Mouse (Mus musculus): Measurements from ENCODE around the gene Dock9.

Dock9 gene

DNA sequence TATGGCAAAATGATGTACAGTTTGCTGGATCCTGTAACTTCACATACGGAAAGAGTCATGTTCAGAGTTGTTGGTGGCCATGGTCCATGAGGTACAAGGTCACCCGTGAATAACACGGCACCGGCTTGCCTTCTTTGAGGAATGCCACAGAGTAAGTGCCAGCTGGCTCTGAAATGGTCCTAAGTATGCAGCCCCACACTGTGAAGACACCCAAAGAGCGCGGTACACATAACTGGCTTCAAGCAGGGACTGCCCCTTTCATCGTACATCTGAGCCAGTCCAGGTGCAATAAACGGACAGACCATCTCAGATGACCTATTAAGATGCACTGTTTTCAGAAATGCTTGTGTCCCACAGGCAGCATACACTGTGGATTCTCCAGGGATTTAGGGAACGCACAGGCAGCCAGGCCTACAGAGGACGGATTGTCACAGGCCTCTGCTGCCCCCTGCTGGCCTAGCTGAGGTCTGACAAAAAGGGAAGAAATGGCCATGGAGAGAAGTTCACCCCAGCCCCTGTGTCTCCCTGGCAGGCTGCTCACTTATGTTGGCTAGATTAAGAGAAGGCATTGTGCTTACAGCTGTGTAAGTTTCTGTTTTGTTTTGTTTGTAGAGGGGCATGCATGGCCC, 208.4 kb downstream of the Dock9 start:
- peak; percentile 83 to 87 for DNase-seq (ENCODE audit: low spot score in 2 of 2)

GRCm38 (mm10) chr14:121588451-121588850, 209.2 kb downstream of the Dock9 start:
- DNase-seq (ENCODE audit: low spot score in 2 of 2), result no peak

GRCm38 (mm10) chr14:121585906-121586765, 211.5 kb downstream of the Dock9 start:
- DNase-seq (ENCODE audit: low spot score in 2 of 2), result no peak

DNA sequence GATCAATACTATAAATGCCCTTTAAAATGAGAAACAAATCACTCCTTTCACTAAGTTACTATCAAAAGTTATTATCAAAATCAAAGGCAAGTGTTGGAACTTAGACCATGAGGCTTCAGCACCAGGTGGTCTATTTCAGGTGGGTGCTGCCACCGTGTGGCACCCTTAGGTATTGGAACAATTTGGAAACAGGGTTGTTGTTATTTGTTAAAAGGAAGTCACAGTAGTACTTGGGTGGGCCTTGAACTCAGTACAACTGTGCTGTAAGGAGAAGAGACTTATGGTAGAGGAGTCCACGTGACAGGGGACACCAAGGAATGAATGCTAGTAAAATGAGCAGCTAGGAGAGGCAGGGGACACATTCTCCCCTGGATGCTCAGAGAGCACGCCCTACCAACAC, 218.6 kb downstream of the Dock9 start:
- DNase-seq (ENCODE audit: low spot score in 2 of 2), result peak in 1 of 2 experiments; percentile 74

- DNase-seq (ENCODE audit: low spot score in 2 of 2), result no peak
Observed at GRCm38 (mm10) chr14:121573391-121573790, 224.2 kb downstream of the Dock9 start.

GRCm38 (mm10) chr14:121566794-121567201, 230.8 kb downstream of the Dock9 start:
- peak; percentile 66 to 76 for DNase-seq (ENCODE audit: low spot score in 2 of 2)

GRCm38 (mm10) chr14:121565930-121566329, 231.7 kb downstream of the Dock9 start:
- no peak for DNase-seq (ENCODE audit: low spot score in 2 of 2)

DNA sequence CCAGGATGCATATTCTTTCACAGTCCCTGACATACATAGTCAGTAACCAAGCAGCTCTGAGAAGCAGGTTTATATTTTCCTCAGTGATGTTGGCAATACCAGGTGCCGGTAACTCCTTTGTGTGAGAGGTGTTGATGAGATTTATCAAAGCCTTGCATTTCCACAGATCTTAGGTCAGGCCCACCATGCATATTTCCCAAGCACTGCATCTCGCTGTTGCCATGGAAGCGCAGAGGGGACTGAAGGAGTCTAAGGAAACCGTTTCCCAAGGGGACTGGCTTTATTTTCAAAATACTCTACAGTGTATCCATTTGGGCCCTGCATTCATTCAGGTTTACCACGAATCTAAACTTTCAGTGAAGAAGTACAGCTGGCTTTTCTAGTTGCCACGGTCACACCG, 233.0 kb downstream of the Dock9 start:
- DNase-seq (ENCODE audit: low spot score in 2 of 2), result no peak

- no peak for DNase-seq (ENCODE audit: low spot score in 2 of 2)
Observed at GRCm38 (mm10) chr14:121563954-121564353, 233.7 kb downstream of the Dock9 start.

DNA sequence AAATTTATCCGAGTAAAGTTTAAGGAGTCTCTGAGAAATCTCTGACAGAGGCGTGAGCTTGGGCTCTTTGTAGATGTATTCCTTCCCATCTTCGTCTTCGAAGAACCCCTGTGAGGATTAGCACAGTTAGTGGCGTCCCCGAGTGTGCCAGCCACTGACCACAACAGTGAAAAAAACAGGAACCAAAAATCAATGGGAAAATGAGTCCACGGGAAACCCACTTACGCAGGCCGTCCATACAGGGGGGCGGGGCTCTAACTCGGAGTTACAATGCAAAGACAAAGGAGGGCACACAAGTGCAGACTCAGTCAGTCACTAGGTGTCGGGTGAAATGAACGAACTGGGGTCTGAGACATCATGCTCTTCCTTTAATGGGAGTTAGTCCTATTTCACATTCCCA, 238.6 kb downstream of the Dock9 start:
- no peak for DNase-seq (ENCODE audit: low spot score in 2 of 2)

DNA sequence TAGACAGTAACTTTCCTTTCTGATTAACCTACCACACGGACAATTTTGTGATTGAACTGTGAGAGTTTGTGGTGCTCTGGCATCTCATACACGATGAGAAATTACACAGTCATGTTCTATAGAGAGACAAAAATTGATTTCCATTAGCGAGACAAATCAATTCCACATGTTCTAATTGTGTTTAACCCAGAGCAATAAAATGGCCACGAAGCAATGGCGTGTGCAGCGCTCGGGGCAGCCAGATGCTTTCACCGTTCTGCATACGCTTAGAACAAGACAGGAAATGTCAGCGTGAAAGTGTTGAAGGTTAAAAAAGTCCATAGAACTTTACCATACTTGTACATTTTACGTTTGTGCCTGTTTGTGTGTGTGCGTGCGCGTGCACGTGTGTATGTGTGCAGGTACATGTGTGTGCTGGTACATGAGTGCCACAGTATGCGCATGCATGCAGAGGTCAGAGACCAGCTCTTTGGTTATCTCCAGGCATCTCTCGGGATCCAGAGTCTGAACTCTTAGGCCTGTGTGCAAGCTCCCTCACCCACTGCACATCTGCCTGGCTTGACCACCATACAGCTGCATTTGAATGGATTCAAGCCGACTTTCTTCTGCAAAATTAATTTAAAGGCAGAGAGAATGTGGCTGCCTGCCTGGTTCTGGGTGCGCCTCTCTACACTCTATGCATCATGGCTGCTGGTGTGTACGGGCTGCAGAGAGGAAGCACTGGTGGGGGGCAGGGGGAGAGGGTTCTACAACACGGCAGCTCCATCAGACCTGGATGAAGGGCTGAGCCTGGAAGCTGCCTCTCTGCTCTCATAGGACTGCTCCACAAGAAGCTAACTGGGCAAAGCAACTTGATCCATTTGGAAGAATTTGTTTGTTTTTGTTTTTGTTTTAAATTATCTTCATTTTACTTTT, 241.0 kb downstream of the Dock9 start:
- DNase-seq (ENCODE audit: low spot score in 2 of 2), result no peak

DNA sequence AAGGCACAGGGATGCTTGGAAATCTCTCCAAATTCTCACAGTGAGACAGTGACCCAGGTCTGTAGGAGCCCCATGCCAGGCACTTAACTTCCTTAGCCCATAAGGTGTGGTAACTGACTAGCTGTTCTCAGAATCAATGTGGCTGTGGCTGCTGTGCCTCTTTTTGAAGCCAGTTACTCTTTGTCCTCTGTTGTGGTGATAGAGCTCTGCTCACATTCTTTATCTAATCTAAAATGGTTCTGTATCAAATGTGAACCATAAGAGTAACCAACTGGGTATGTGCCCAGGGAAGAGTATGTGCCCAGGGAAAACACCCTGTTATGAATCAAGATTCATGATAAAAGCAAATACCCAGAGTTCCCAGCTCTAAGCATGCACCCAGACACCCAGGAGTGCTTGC, 243.9 kb downstream of the Dock9 start:
- no peak for DNase-seq (ENCODE audit: low spot score in 2 of 2)

GRCm38 (mm10) chr14:121552586-121552985, 245.1 kb downstream of the Dock9 start:
- DNase-seq (ENCODE audit: low spot score in 2 of 2), result no peak

DNA sequence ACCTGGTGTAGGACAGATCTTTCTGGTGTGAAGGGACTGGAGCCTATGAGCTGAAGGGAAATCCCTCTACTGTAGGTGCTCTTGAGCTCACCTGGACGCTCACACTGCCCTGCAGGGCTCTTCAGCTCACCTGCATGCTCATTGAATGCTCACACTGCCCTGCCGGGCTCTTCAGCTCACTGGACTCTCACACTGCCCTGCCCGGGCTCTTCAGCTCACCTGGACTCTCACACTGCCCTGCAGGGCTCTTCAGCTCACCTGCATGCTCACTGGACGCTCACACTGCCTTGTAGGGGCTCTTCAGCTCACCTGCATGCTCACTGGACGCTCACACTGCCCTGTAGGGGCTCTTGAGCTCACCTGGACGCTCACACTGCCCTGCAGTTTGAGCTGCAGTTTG, 247.8 kb downstream of the Dock9 start:
- no peak for DNase-seq (ENCODE audit: low spot score in 2 of 2)

GRCm38 (mm10) chr14:121547745-121548144, 249.9 kb downstream of the Dock9 start:
- DNase-seq (ENCODE audit: low spot score in 2 of 2), result no peak

- no peak for DNase-seq (ENCODE audit: low spot score in 2 of 2)
Observed at GRCm38 (mm10) chr14:121546621-121547020, 251.0 kb downstream of the Dock9 start.

DNA sequence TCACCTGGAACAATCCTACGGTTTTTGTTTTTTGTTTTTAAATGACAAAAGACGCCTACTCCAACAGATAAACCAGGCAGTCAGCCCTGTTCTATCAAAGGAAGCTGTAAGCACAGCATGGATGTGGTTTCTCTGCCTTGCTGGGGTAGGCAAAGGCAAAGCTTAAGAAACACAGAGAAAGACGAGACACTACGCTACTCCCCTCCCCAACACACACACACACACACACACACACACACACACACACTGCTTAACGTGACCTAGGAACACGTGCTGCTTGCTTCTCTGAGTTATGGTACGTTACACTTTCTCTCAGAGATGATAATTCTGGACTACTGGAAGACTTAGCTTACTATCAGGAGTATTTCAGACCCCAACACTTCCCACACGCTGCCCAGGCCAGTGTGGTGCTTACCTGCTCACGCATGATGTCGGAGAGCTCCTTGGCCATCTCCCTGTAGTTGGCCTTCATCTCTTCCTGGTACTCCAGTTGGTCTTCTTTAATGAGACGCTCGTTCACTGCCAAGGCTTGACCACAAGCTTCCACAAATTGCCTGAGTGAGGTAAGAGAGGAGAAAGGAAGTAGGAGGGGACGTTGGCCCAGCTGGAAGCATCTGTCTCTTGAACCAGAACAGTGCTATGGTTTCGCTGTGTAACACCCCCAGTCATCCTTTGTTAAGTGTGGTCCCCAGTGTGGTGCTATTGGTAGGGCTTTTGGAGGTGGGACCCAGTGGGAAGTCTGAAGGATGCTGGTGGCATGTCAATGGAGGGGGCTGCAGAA, 251.9 kb downstream of the Dock9 start:
- DNase-seq (ENCODE audit: low spot score in 2 of 2), result no peak

GRCm38 (mm10) chr14:121541262-121541661, 256.4 kb downstream of the Dock9 start:
- no peak for DNase-seq (ENCODE audit: low spot score in 2 of 2)

- DNase-seq (ENCODE audit: low spot score in 2 of 2), result no peak
Observed at GRCm38 (mm10) chr14:121534501-121534900, 263.1 kb downstream of the Dock9 start.

DNA sequence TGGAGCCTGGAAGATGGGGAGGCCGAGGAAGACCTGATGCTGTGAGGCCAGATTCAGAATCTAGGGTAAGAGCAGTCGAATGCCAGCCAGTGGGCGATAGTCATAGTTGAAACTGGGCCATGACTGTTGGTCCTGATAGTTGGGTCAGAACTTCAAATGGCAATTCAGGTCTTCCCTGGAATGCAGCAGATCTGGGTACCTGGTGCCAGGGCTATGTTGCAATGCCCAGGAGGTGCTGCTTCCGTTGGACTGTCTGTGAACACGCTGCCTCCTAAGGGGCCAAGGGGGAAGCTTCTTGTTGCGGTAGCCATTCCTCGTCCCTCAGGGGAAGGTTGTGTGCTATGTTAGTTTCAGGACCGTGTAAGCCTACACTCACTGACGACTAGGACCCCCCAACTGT, 266.8 kb downstream of the Dock9 start:
- no peak for DNase-seq (ENCODE audit: low spot score in 2 of 2)

DNA sequence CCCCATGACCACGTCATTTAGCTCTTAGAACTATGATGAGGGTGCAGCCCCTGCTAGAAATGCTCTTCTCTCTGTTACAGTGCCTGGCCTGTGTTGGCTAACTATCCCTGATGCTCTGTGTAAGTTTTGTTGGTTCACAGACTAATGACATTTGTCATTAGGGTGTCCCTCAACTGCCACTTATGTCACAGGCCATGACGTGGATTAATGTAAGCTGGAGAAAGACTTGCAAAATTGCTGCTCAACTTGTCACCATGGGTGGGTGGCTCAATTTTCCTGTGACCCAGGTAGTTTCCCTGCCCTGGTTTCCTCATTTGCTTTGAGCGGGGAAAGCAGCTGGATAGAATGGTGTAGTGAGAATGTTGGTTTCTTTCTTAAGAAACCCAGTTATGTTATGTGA, 269.8 kb downstream of the Dock9 start:
- DNase-seq (ENCODE audit: low spot score in 2 of 2), result no peak

Data from right cerebral cortex, postnatal 10 days (tissue).